Mouse (Mus musculus): ENCODE measurements around the gene Dusp8. TPM values are rescaled to one million over a fixed set of nuclear protein-coding genes. Genes with fewer than 3 reads are reported as not detected.

Dusp8 gene
- polyA plus RNA-seq, 1 experiment from 2014 or later: 5.5 TPM

GRCm38 (mm10) chr7:142094301-142095143 is 1.1 kb downstream of the Dusp8 start:
- Histone ChIP-seq H3K9ac (peak overlapping the region; percentile 62), H3K4me2 (peak overlapping the region; percentile 93), H3K9me3 (no peaks in the 10 kb centered on the region), H3K27ac (no peak overlapping the region), H3K27me3 (peaks cover 98% of the 10 kb centered on the region), H3K4me1 (peaks cover 24% of the 10 kb centered on the region), H3K36me3 (no peaks in the 10 kb centered on the region), H3K4me3 (peak overlapping the region; percentile 71)
- 0 out of 2 replicates have a peak, but pooled peaks have one; percentile 12 for ATAC-seq (ENCODE audit: insufficient number of reproducible peaks, low FRiP score, low TSS enrichment, low read depth)
- WGBS: under 1% methylated on average over 89 of the region's 89 CpGs

GRCm38 (mm10) chr7:142093696-142094240 is 1.9 kb downstream of the Dusp8 start:
- H3K4me3 ChIP-seq: peak overlapping the region; percentile 71
- H3K9ac ChIP-seq: no peak overlapping the region
- no peak overlapping the region for H3K27ac ChIP-seq
- no peaks in the 10 kb centered on the region for H3K9me3 ChIP-seq
- H3K36me3 ChIP-seq: no peaks in the 10 kb centered on the region
- ATAC-seq (ENCODE audit: insufficient number of reproducible peaks, low FRiP score, low TSS enrichment, low read depth): no peak
- peaks cover 99% of the 10 kb centered on the region for H3K27me3 ChIP-seq
- H3K4me1 ChIP-seq: peaks cover 31% of the 10 kb centered on the region
- WGBS: 27% methylated on average over 6 of the region's 6 CpGs
- H3K4me2 ChIP-seq: peak overlapping the region; percentile 93

- no peak overlapping the region for H3K9ac ChIP-seq
- 30% methylated on average over 1 of the region's 1 CpGs for WGBS
Observed at GRCm38 (mm10) chr7:142092991-142093390, 2.7 kb downstream of the Dusp8 start.

GRCm38 (mm10) chr7:142091848-142092247 is 3.8 kb downstream of the Dusp8 start:
- H3K4me2 ChIP-seq: no peak overlapping the region
- no peak overlapping the region for H3K27ac ChIP-seq
- 1% methylated on average over 4 of the region's 4 CpGs for WGBS
- peaks cover 97% of the 10 kb centered on the region for H3K27me3 ChIP-seq
- H3K36me3 ChIP-seq: no peaks in the 10 kb centered on the region
- H3K9me3 ChIP-seq: no peaks in the 10 kb centered on the region
- peaks cover 33% of the 10 kb centered on the region for H3K4me1 ChIP-seq
- no peak overlapping the region for H3K9ac ChIP-seq
- no peak for ATAC-seq (ENCODE audit: insufficient number of reproducible peaks, low FRiP score, low TSS enrichment, low read depth)
- H3K4me3 ChIP-seq: no peak overlapping the region

More at GRCm38 (mm10) chr7:142092991-142093390, 2.7 kb downstream of the Dusp8 start:
- no peak overlapping the region for H3K27ac ChIP-seq
- no peaks in the 10 kb centered on the region for H3K9me3 ChIP-seq
- 0 out of 2 replicates have a peak overlapping the region, but pooled peaks have one; percentile 8 for H3K4me2 ChIP-seq
- H3K4me3 ChIP-seq: no peak overlapping the region
- no peaks in the 10 kb centered on the region for H3K36me3 ChIP-seq
- no peak for ATAC-seq (ENCODE audit: insufficient number of reproducible peaks, low FRiP score, low TSS enrichment, low read depth)
- H3K4me1 ChIP-seq: peaks cover 33% of the 10 kb centered on the region
- peaks cover 97% of the 10 kb centered on the region for H3K27me3 ChIP-seq

- no peak overlapping the region for H3K9ac ChIP-seq
- no peak overlapping the region for H3K27ac ChIP-seq
- no peak for ATAC-seq (ENCODE audit: insufficient number of reproducible peaks, low FRiP score, low TSS enrichment, low read depth)
- 66% methylated on average over 17 of the region's 17 CpGs for WGBS
- peaks cover 30% of the 10 kb centered on the region for H3K4me1 ChIP-seq
- H3K36me3 ChIP-seq: no peaks in the 10 kb centered on the region; the same call in 1 of the 2 replicates
- no peaks in the 10 kb centered on the region for H3K9me3 ChIP-seq
- H3K4me3 ChIP-seq: no peak overlapping the region
- H3K27me3 ChIP-seq: peaks cover 88% of the 10 kb centered on the region
- H3K4me2 ChIP-seq: no peak overlapping the region
Observed at GRCm38 (mm10) chr7:142089648-142090447, 5.8 kb downstream of the Dusp8 start.

- Histone ChIP-seq H3K4me1 (peaks cover 33% of the 10 kb centered on the region), H3K4me3 (no peak overlapping the region), H3K4me2 (no peak overlapping the region), H3K9ac (no peak overlapping the region), H3K27ac (no peak overlapping the region), H3K27me3 (peaks cover 88% of the 10 kb centered on the region), H3K9me3 (no peaks in the 10 kb centered on the region), H3K36me3 (no peaks in the 10 kb centered on the region; the same call in 1 of the 2 replicates)
- under 1% methylated on average over 5 of the region's 5 CpGs for WGBS
- ATAC-seq (ENCODE audit: insufficient number of reproducible peaks, low FRiP score, low TSS enrichment, low read depth): no peak
Observed at GRCm38 (mm10) chr7:142088886-142089285, 6.8 kb downstream of the Dusp8 start.

GRCm38 (mm10) chr7:142087069-142087652 is 8.5 kb downstream of the Dusp8 start:
- WGBS: 85% methylated on average over 1 of the region's 1 CpGs
- Histone ChIP-seq H3K9me3 (no peaks in the 10 kb centered on the region), H3K9ac (no peak overlapping the region), H3K27me3 (peaks cover 89% of the 10 kb centered on the region), H3K36me3 (peaks cover 6% of the 10 kb centered on the region; the same call in 1 of the 2 replicates), H3K4me1 (peaks cover 41% of the 10 kb centered on the region), H3K4me2 (no peak overlapping the region), H3K4me3 (no peak overlapping the region), H3K27ac (no peak overlapping the region)
- ATAC-seq (ENCODE audit: insufficient number of reproducible peaks, low FRiP score, low TSS enrichment, low read depth): no peak

GRCm38 (mm10) chr7:142086159-142086905 is 9.3 kb downstream of the Dusp8 start:
- H3K9ac ChIP-seq: no peak overlapping the region
- 83% methylated on average over 4 of the region's 4 CpGs for WGBS
- ATAC-seq (ENCODE audit: insufficient number of reproducible peaks, low FRiP score, low TSS enrichment, low read depth): no peak
- peaks cover 6% of the 10 kb centered on the region; the same call in 1 of the 2 replicates for H3K36me3 ChIP-seq
- no peak overlapping the region for H3K4me2 ChIP-seq
- H3K4me3 ChIP-seq: no peak overlapping the region
- peaks cover 89% of the 10 kb centered on the region for H3K27me3 ChIP-seq
- peaks cover 46% of the 10 kb centered on the region for H3K4me1 ChIP-seq
- H3K27ac ChIP-seq: no peak overlapping the region
- H3K9me3 ChIP-seq: no peaks in the 10 kb centered on the region

- H3K27me3 ChIP-seq: peaks cover 87% of the 10 kb centered on the region
- no peak for ATAC-seq (ENCODE audit: insufficient number of reproducible peaks, low FRiP score, low TSS enrichment, low read depth)
- no peak overlapping the region for H3K9ac ChIP-seq
- H3K4me1 ChIP-seq: peaks cover 44% of the 10 kb centered on the region
- H3K27ac ChIP-seq: peak overlapping the region; percentile 67; the same call in 1 of the 2 replicates
- no peak overlapping the region for H3K4me3 ChIP-seq
- WGBS: 17% methylated on average over 3 of the region's 3 CpGs
- peaks cover 6% of the 10 kb centered on the region; the same call in 1 of the 2 replicates for H3K36me3 ChIP-seq
- H3K4me2 ChIP-seq: no peak overlapping the region
- no peaks in the 10 kb centered on the region for H3K9me3 ChIP-seq
Observed at GRCm38 (mm10) chr7:142084820-142085219, 10.8 kb downstream of the Dusp8 start.

- 27% methylated on average over 5 of the region's 5 CpGs for WGBS
Observed at GRCm38 (mm10) chr7:142084395-142084794, 11.2 kb downstream of the Dusp8 start.

More at GRCm38 (mm10) chr7:142084395-142084794, 11.2 kb downstream of the Dusp8 start:
- Histone ChIP-seq H3K4me3 (no peak overlapping the region), H3K27me3 (peaks cover 87% of the 10 kb centered on the region), H3K4me2 (peak overlapping the region; percentile 1; the same call in 1 of the 2 replicates), H3K27ac (peak overlapping the region; percentile 67), H3K36me3 (peaks cover 6% of the 10 kb centered on the region; the same call in 1 of the 2 replicates), H3K9me3 (no peaks in the 10 kb centered on the region), H3K4me1 (peaks cover 40% of the 10 kb centered on the region), H3K9ac (no peak overlapping the region)
- ATAC-seq (ENCODE audit: insufficient number of reproducible peaks, low FRiP score, low TSS enrichment, low read depth): peak; percentile 46; the same call in 1 of the 2 replicates

Data from limb, embryonic 15.5 days (tissue).